Mouse (Mus musculus) common myeloid progenitor, adult 5-6 weeks (primary cell): ENCODE measurements around the gene Polr1b. TPM values are rescaled to one million over a fixed set of nuclear protein-coding genes. Genes with fewer than 3 reads are reported as not detected.

ENCODE experiments used
- ATAC-seq: replicated peaks from 2 replicates; pipeline ENCODE4 v1.8.0; 2016; ENCODE audit warnings: low read depth, mild to moderate bottlenecking, moderate TSS enrichment, inconsistent platforms; ENCODE audit not compliant: poor library complexity, severe bottlenecking
- total RNA-seq: library from RNA; stranded (forward); fragments of 200-1000, 187-1606 nt; gene quantifications from 2 replicates; pipeline ENCODE4 v1.2.3, GENCODE M21; 2017

The Polr1b gene
- total RNA-seq, 1 experiment from 2014 or later, result 59.8 TPM

DNA sequence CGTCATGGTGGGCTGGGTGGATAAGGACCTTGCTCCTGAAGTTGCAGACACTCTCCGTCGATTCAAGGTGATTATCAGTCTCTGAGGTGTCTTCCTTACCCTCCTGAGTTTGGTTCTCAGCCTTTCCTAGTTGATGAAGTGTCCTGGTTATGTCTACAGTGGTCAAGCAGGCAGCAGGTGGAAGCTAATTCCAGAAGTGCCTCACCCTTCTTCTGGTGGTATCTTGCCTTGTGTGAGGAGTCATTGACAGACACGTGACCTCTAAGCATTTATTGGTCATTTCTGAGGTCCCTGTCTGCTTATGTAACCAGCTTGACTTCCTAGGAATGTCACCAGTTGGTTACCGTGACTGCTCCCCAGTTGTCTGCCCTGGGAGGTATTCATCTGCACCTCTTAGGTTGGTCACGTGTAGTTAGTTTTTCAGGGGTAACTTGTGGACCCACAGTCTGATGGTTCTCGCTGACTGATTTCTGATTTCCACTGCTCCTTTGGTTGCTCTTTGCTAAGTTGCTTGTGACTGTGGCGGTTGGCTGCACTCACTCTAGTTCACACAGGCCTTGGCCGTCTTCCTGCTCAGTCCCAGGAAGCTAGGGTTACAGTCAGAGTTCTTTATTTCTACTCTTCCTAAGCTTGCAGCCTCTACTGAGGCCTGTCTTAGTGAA, 15.0 kb downstream of the Polr1b start:
- ATAC-seq, result no peak

- no peak for ATAC-seq
These were observed 15.6 kb downstream of the Polr1b start for GRCm38 (mm10) chr2:129116368-129116739.

DNA sequence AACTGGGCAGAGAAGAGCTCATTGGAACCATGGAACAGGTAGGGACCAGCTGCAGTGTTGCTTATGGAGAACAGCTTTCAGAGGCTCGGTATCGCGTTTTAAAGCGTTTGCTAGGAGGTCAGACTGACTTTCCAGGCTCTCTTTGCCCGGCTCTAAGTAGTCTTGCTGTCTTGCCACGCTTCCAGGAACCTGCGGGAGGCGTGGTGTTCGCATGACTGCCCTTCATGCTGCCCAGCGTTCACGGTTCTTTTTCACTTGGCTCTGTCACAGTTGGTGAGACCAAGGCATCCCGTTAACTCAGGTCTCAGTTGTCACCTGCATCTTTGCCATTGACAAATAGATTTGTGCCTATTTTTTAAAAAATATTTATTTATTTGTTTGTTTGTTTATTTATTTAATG, 17.3 kb downstream of the Polr1b start:
- no peak for ATAC-seq

- ATAC-seq, result no peak
These were observed 21.2 kb downstream of the Polr1b start for GRCm38 (mm10) chr2:129121986-129122385.

GRCm38 (mm10) chr2:129129412-129129929, 28.7 kb downstream of the Polr1b start, which contains the start of gene Chchd5:
Gene Chchd5 (plus strand): TSS chr2:129129700.
- peak; percentile 98 for ATAC-seq

DNA sequence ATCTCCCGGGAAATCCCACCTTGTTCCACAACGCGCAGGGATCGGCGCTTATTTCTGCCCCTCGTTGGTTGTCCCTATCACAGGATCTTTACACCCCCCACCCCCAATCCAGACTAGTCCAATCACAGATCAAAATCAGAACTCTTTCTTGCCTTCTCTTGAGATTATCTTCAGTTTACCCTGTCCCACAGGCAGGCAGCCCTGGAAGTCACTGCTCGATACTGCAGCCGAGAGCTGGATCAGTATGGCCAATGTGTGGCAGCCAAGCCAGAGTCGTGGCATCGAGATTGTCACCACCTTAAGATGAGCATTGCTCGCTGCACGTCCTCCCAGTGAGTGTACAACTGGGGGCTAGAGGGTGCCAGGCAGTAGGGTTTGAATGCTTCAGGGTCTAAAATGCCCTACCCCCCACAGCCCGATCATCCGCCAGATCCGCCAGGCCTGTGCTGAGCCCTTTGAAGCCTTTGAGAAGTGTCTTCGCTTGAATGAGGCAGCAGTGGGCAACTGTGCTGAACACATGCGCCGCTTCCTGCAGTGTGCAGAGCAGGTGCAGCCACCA, 29.3 kb downstream of the Polr1b start:
- 0 out of 2 replicates have a peak, but pooled peaks have one; percentile 6 for ATAC-seq

GRCm38 (mm10) chr2:129130776-129131175, 30.0 kb downstream of the Polr1b start:
- ATAC-seq, result no peak

DNA sequence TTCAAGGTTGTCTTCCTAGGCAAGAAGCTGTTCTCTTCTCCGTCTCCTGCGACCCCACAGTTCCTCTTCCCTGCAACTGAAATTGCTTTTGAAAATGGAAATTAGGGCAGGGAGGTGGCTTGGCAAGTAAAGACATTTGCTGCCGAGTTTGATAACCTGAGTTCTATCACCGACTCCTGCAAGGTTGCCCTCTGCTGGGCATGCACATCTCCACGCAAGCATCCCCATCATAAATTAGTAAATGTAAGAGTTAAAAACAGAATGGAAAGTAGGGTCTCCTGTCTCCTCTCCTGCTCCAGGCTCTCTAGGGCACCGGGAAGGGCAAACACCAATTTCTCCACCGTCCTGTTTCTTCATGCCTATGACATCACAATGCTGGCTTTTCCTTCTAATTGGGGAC, 31.4 kb downstream of the Polr1b start:
- ATAC-seq, result no peak

- no peak for ATAC-seq
These were observed 32.4 kb downstream of the Polr1b start for GRCm38 (mm10) chr2:129133006-129133805.

- no peak for ATAC-seq
These were observed 39.1 kb downstream of the Polr1b start for GRCm38 (mm10) chr2:129139906-129140305.

DNA sequence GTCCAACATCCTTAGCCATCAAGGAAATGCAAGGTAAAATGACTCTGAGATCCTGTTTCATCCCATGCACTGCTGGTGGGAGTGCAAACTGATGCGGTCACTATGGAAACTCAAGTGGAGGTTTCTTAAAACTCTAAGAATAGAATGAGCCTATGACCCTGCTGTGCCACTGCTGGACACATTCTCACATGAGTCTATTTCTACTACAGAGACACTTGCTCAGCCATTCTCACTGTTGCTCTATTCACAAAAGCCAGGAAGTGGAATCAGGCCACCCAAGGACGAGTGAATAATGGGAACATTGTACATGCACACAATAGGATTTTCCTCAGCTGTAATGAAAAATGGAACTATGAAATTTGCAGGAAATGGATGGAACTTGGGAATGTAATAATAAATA, 48.0 kb downstream of the Polr1b start:
- no peak for ATAC-seq

DNA sequence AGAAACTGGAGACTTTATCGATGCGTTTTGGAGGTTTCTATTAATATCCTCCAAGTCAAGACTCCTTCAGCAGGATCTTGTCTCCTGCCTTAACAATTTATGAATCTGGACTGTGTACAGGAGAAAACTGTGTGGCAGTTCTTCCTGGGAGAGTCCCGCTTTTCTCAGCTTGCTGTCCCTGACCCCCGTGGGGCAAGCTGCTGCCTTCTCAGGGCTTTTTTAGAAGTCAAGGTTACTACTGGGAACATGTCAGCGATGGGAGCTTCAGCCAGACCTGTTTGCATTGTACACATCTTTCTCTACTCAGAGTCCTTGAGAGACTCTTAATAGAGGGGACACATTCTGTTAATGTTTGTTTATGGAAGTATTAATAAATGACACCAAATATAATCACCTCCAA, 49.6 kb downstream of the Polr1b start:
- no peak for ATAC-seq

DNA sequence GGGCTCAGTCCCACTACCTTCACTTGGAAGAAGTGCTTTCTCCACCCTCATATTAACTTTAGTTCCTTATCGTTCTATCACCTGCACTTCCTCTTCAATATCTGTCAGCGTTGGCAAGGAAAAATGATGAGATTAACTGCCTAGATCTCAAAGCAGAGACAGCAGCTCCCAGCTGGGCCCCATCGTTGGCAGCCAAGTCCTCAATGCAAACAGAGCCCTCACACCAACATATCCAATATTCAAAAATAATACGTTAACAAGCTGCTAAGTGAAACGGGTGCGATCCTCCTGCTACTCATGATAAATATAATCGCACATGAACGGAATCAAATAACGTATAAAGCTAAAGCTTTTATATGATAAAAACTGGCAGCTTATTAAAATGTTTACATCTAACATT, 50.3 kb downstream of the Polr1b start:
- ATAC-seq, result no peak

DNA sequence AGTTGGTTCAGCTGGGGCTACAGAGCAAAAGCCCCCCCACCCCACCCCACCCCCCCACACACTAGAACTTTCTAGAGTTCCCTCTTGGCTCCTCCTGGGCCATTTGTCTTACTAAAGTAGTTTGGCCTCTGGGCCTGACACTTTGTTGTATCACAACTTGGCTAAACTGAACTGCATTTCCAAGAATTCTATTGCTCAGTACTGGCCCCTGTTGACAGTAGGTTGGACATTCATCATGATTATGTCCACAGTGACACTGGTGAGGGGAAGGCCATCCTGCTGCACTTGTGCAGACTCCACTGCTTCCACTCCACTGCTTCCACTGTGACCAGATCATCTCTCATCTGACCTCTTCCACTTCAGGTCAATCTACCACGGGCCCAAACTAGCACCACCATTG, 52.0 kb downstream of the Polr1b start:
- no peak for ATAC-seq

DNA sequence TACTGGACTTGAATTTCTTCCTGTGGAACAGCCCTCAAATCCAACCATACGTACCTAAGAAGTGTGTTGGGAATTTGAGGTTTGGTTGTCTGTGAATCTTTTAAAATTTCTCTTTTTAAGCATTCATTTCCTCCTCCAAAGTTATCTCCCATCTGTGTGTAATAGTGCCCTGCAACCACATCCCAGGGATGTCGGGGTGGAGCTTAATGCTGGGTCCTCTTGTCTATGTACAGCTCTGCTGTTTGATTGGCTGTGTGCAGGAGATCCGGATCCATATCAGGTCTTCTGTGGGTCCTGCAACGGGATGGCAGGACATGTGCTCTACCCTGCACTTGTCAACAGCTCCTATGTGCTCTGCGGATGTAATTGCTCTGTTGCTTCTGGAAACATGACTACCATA, 64.0 kb downstream of the Polr1b start:
- ATAC-seq, result peak; percentile 65; the same call in 1 of the 2 replicates

- 0 out of 2 replicates have a peak, but pooled peaks have one; percentile 36 for ATAC-seq
These were observed 66.0 kb downstream of the Polr1b start for GRCm38 (mm10) chr2:129166466-129167463.

- no peak for ATAC-seq
These were observed 72.6 kb downstream of the Polr1b start for GRCm38 (mm10) chr2:129173386-129173785.

DNA sequence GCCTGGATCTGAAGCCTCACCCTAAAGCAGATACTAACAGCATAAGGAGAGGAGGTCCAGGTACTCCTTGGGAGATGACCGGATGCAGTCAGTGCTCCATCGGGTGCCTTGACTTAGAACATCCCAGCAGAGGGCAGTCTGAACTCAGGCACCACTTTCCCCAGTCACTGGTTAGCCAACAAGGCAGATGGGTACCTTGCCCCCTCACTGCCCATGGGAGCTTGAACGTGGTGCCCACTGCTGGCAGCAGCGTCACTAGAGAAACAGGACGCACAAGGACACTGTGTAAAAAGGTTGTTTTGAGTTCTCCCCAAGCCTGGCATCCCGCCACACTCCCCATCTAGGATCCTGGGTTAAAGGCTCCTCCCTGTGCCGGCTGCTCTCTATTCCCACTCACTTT, 73.7 kb downstream of the Polr1b start:
- ATAC-seq, result peak; percentile 88

DNA sequence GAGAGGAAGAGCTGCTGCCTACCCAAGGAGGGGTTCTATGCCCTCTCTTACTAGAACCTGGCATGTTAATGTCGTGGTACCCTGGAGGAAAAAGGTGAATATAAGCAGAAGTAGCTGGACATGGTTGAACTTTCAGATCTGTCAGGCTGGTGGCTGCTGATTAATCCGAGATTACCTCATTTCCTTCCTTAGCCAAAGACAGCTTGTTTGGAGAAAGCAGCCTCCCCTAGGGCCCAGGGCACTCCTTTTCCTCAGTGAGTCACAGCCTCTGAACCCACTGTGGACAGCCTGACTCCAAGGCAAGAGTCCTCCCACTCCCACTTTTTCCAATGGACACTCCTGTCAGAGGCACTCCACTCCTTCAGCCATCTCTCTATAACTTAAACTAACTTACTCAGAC, 74.8 kb downstream of the Polr1b start:
- ATAC-seq, result peak; percentile 53
